9 mouse cellular contexts compared by ENCODE assay signal in the genomic region with DNA sequence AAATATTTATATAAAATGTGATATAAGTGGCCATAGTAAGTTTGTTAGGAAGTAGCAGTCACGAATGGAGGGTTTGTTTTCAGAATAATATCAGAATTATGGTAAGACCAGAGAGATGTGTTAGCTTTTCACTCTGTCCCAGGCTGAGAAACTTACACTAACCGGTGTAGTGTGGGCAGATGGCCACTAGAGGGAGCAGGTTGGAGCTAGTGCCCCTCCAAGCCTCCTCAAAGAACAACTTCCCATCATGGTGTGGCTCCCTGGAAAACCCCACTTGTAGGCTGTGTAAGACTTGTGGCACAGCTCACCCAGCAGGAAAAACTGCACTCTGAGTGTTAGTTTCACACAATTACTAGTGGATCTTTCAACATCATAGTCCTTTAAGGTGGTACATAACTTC.
DNase-seq lines count a peak whose midpoint lies in the region; ATAC-seq and TF ChIP-seq lines count a peak whose summit lies in the region.
"Had no signal": no experiment of that assay in that cellular context is flagged by ENCODE, and none has a peak within 500 bp of the region (broad histone marks: within the 10 kb centered on the region; RNA-seq: fewer than 3 reads in every experiment).

No protein-coding gene starts in this region.

- H3K4me1 ChIP-seq in heart, adult 2 months (ENCODE audit: control insufficient read depth, insufficient read depth, low read length): no peaks in the 10 kb centered on the region
- no peaks in the 10 kb centered on the region for H3K4me1 ChIP-seq in heart, embryonic 10.5 days
- H3K4me1 ChIP-seq in heart, postnatal 0 days (ENCODE audit: control insufficient read depth, insufficient read depth): no peaks in the 10 kb centered on the region
- no peaks in the 10 kb centered on the region for H3K4me1 ChIP-seq in midbrain, embryonic 15.5 days
- H3K4me1 ChIP-seq: lung, embryonic 15.5 days had no signal

- H3K36me3 ChIP-seq in heart, adult 2 months (ENCODE audit: control insufficient read depth, insufficient read depth, low read length): no peaks in the 10 kb centered on the region
- no peaks in the 10 kb centered on the region for H3K36me3 ChIP-seq in heart, embryonic 10.5 days
- no peaks in the 10 kb centered on the region for H3K36me3 ChIP-seq in heart, postnatal 0 days (replicated peaks; ENCODE audit: control insufficient read depth, insufficient read depth, low read length)
- no peaks in the 10 kb centered on the region for H3K36me3 ChIP-seq in midbrain, embryonic 15.5 days (replicated peaks)
- H3K36me3 ChIP-seq: lung, embryonic 15.5 days had no signal

- no peaks in the 10 kb centered on the region for H3K79me2 ChIP-seq in heart, adult 2 months (replicated peaks; ENCODE audit: control insufficient read depth, insufficient read depth, low read length)

- H3K9me3 ChIP-seq in heart, embryonic 10.5 days: no peaks in the 10 kb centered on the region
- H3K9me3 ChIP-seq in heart, postnatal 0 days (replicated peaks; ENCODE audit: control insufficient read depth, low read length): no peaks in the 10 kb centered on the region
- no peaks in the 10 kb centered on the region for H3K9me3 ChIP-seq in midbrain, embryonic 15.5 days
- H3K9me3 ChIP-seq: lung, embryonic 15.5 days had no signal

- intact Hi-C loops in heart, adult 2 months (cut with DNase I): loop anchor here (2.0 kb wide), 1 partner anchor 120 kb away; no protein-coding TSS in a partner anchor

- H3K4me2 ChIP-seq in heart, postnatal 0 days (ENCODE audit: low read depth, low read length): no peak overlapping the region
- H3K4me2 ChIP-seq in midbrain, embryonic 15.5 days: no peak overlapping the region
- H3K4me2 ChIP-seq: lung, embryonic 15.5 days had no signal

- no peak overlapping the region for H3K4me3 ChIP-seq in heart, adult 2 months
- no peak overlapping the region for H3K4me3 ChIP-seq in heart, embryonic 10.5 days
- no peak overlapping the region for H3K4me3 ChIP-seq in heart, postnatal 0 days (ENCODE audit: low read depth, low read length)
- H3K4me3 ChIP-seq in midbrain, embryonic 15.5 days: no peak overlapping the region
- H3K4me3 ChIP-seq: lung, embryonic 15.5 days had no signal

- TF ChIP-seq EP300 in heart, adult 2 months (IDR thresholded peaks at IDR 0.05; ENCODE audit: insufficient read depth, low read depth, low read length): no peak
- TF ChIP-seq EP300 in heart, postnatal 0 days (IDR thresholded peaks at IDR 0.05; ENCODE audit: low read depth): no peak

- H3K27ac ChIP-seq in heart, adult 2 months: no peak overlapping the region
- H3K27ac ChIP-seq in heart, embryonic 10.5 days: no peak overlapping the region
- no peak overlapping the region for H3K27ac ChIP-seq in heart, postnatal 0 days (ENCODE audit: low read depth)
- no peak overlapping the region for H3K27ac ChIP-seq in midbrain, embryonic 15.5 days
- H3K27ac ChIP-seq: lung, embryonic 15.5 days had no signal

- peak; percentile 93 for TF ChIP-seq CTCF in heart, adult 2 months (IDR thresholded peaks at IDR 0.05)
- TF ChIP-seq CTCF in heart, postnatal 0 days (IDR thresholded peaks at IDR 0.05; ENCODE audit: low read depth): peak; percentile 83

- DNase-seq in heart, adult 2 months: peak; percentile 32 to 70
- no peak for DNase-seq in heart, embryonic 10.5 days (ENCODE audit: low spot score)
- peak; percentile 25 for DNase-seq in adrenal gland, adult 8-10 months
- peak; percentile 42 for DNase-seq in embryo, embryonic 11.5 days (ENCODE audit: low read depth, low spot score)
- DNase-seq in heart, postnatal 0 days (ENCODE audit: low spot score): peak; percentile 58
- DNase-seq in left cerebral cortex, adult 18-20 months (ENCODE audit: low spot score in 2 of 2): peak; percentile 54 to 78
- peak; percentile 87 for DNase-seq in testis, postnatal 10 days (ENCODE audit: low spot score)

- no peak for ATAC-seq in heart, postnatal 0 days (ENCODE audit: insufficient read depth, low read depth)
- ATAC-seq in midbrain, embryonic 15.5 days (replicated peaks): 0 out of 2 replicates have a peak, but pooled peaks have one; percentile 50

- 3% methylated on average over 2 of the region's 2 CpGs for WGBS in heart, adult 2 months
- 4% methylated on average over 2 of the region's 2 CpGs for WGBS in heart, embryonic 10.5 days
- 5% methylated on average over 2 of the region's 2 CpGs for WGBS in heart, postnatal 0 days
- WGBS in midbrain, embryonic 15.5 days: 1% methylated on average over 2 of the region's 2 CpGs

- no peaks in the 10 kb centered on the region for H3K27me3 ChIP-seq in heart, adult 2 months (ENCODE audit: control insufficient read depth, insufficient read depth, low read length)
- H3K27me3 ChIP-seq in heart, embryonic 10.5 days (ENCODE audit: insufficient read depth, poor library complexity, severe bottlenecking): no peaks in the 10 kb centered on the region
- H3K27me3 ChIP-seq in heart, postnatal 0 days (ENCODE audit: control insufficient read depth, insufficient read depth, low read length): no peaks in the 10 kb centered on the region
- no peaks in the 10 kb centered on the region for H3K27me3 ChIP-seq in midbrain, embryonic 15.5 days (replicated peaks)
- H3K27me3 ChIP-seq: lung, embryonic 15.5 days had no signal

- no peak for TF ChIP-seq POLR2A in heart, adult 2 months (IDR thresholded peaks at IDR 0.05; ENCODE audit: insufficient read depth, low read depth, low read length)

- H3K9ac ChIP-seq in heart, adult 2 months (ENCODE audit: low read depth, low read length): no peak overlapping the region
- H3K9ac ChIP-seq in heart, postnatal 0 days (replicated peaks; ENCODE audit: low read depth, low read length): no peak overlapping the region
- no peak overlapping the region for H3K9ac ChIP-seq in midbrain, embryonic 15.5 days
- H3K9ac ChIP-seq: lung, embryonic 15.5 days had no signal
